Mouse (Mus musculus): ENCODE data around the gene Gpd1l.

DNA sequence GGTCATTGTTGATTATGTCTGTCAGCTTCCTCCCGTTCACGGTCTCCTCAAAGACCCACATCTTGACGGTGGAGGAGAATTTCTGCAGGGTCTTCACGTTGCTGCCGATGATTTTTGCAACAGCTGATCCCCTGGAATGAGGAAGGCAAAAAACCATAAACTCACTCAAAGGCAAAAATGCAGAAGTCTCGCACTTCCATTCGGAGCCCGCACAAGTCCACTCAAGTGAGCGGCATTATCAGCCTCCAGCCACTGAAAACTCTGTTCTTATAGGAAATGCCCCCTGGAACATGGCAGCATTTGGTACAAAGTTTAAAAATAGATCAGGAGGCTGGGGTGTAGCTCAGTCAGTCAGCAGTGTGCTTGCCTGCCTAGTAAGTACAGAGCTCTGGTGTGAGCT lies 13.2 kb downstream of the Gpd1l start:
- TF ChIP-seq POLR2A (IDR thresholded peaks at IDR 0.05; ENCODE audit: insufficient read length, low read depth) (no peak), MYOD1 (IDR thresholded peaks at IDR 0.05; ENCODE audit: control insufficient read depth in 1 of 3, insufficient read length in 2 of 3, low read depth in 2 of 3) (no peak), E2F4 (IDR thresholded peaks at IDR 0.05; ENCODE audit: insufficient read depth) (no peak), REST (IDR thresholded peaks at IDR 0.05; ENCODE audit: insufficient read depth, insufficient read length) (no peak), USF1 (IDR thresholded peaks at IDR 0.05; ENCODE audit: low read depth) (no peak)

All from myocyte (in vitro differentiated cells).